Mouse (Mus musculus): ENCODE results near the gene Cradd. TPM values are rescaled to one million over a fixed set of nuclear protein-coding genes. Genes with fewer than 3 reads are reported as not detected.

The Cradd gene
- polyA plus RNA-seq, 1 experiment from 2014 or later, result 9.8 TPM

GRCm38 (mm10) chr10:95340676-95341075, 16.7 kb upstream of the Cradd start:
- no peaks in the 10 kb centered on the region for H3K9me3 ChIP-seq (ENCODE audit: control insufficient read depth, low read length)
- H3K4me1 ChIP-seq (replicated peaks; ENCODE audit: control insufficient read depth, insufficient read depth), result no peaks in the 10 kb centered on the region
- WGBS, result 83% methylated on average over 4 of the region's 4 CpGs
- no peak overlapping the region for H3K4me3 ChIP-seq (ENCODE audit: low read depth, low read length)
- no peak overlapping the region for H3K4me2 ChIP-seq (replicated peaks; ENCODE audit: low read depth)
- H3K9ac ChIP-seq (ENCODE audit: low read length), result no peak overlapping the region
- H3K36me3 ChIP-seq (ENCODE audit: control insufficient read depth, insufficient read depth, low read length), result no peaks in the 10 kb centered on the region
- no peak overlapping the region for H3K27ac ChIP-seq (replicated peaks)
- no peaks in the 10 kb centered on the region for H3K27me3 ChIP-seq (ENCODE audit: control insufficient read depth, insufficient read depth, low read length)
- DNase-seq (ENCODE audit: low spot score) (no peak), ATAC-seq (ENCODE audit: low FRiP score, low TSS enrichment) (no peak)
- no peak for TF ChIP-seq CTCF (IDR thresholded peaks at IDR 0.05; ENCODE audit: low read depth)
- no peak for TF ChIP-seq EP300 (optimal IDR thresholded peaks at IDR 0.05)

GRCm38 (mm10) chr10:95337589-95337988, 13.7 kb upstream of the Cradd start:
- TF ChIP-seq EP300 (optimal IDR thresholded peaks at IDR 0.05) (no peak), CTCF (IDR thresholded peaks at IDR 0.05; ENCODE audit: low read depth) (no peak)
- H3K4me3 ChIP-seq (ENCODE audit: low read depth, low read length), result no peak overlapping the region
- ATAC-seq (ENCODE audit: low FRiP score, low TSS enrichment), result no peak
- no peaks in the 10 kb centered on the region for H3K27me3 ChIP-seq (ENCODE audit: control insufficient read depth, insufficient read depth, low read length)
- no peak overlapping the region for H3K4me2 ChIP-seq (replicated peaks; ENCODE audit: low read depth)
- no peaks in the 10 kb centered on the region for H3K36me3 ChIP-seq (ENCODE audit: control insufficient read depth, insufficient read depth, low read length)
- H3K27ac ChIP-seq (replicated peaks), result no peak overlapping the region
- 69% methylated on average over 5 of the region's 5 CpGs for WGBS
- DNase-seq (ENCODE audit: low spot score), result no peak
- no peaks in the 10 kb centered on the region for H3K9me3 ChIP-seq (ENCODE audit: control insufficient read depth, low read length)
- no peak overlapping the region for H3K9ac ChIP-seq (ENCODE audit: low read length)
- no peaks in the 10 kb centered on the region for H3K4me1 ChIP-seq (replicated peaks; ENCODE audit: control insufficient read depth, insufficient read depth)

- peak; percentile 76 for ATAC-seq (ENCODE audit: low FRiP score, low TSS enrichment)
- H3K9ac ChIP-seq (ENCODE audit: low read length), result no peak overlapping the region
- peak; percentile 23 for DNase-seq (ENCODE audit: low spot score)
- TF ChIP-seq EP300 (optimal IDR thresholded peaks at IDR 0.05) (no peak), CTCF (IDR thresholded peaks at IDR 0.05; ENCODE audit: low read depth) (no peak)
- no peaks in the 10 kb centered on the region for H3K4me1 ChIP-seq (replicated peaks; ENCODE audit: control insufficient read depth, insufficient read depth)
- WGBS, result 20% methylated on average over 4 of the region's 4 CpGs
- H3K27me3 ChIP-seq (ENCODE audit: control insufficient read depth, insufficient read depth, low read length), result no peaks in the 10 kb centered on the region
- H3K4me3 ChIP-seq (ENCODE audit: low read depth, low read length), result no peak overlapping the region
- H3K9me3 ChIP-seq (ENCODE audit: control insufficient read depth, low read length), result no peaks in the 10 kb centered on the region
- H3K4me2 ChIP-seq (replicated peaks; ENCODE audit: low read depth), result peak overlapping the region; percentile 5; the same call in 1 of the 2 replicates
- H3K27ac ChIP-seq (replicated peaks), result 0 out of 2 replicates have a peak overlapping the region, but pooled peaks have one; percentile 14
- no peaks in the 10 kb centered on the region for H3K36me3 ChIP-seq (ENCODE audit: control insufficient read depth, insufficient read depth, low read length)
Observed at GRCm38 (mm10) chr10:95336781-95337544, 13.0 kb upstream of the Cradd start.

GRCm38 (mm10) chr10:95334826-95335225, 10.9 kb upstream of the Cradd start:
- no peaks in the 10 kb centered on the region for H3K9me3 ChIP-seq (ENCODE audit: control insufficient read depth, low read length)
- TF ChIP-seq CTCF (IDR thresholded peaks at IDR 0.05; ENCODE audit: low read depth) (no peak), EP300 (optimal IDR thresholded peaks at IDR 0.05) (no peak)
- H3K36me3 ChIP-seq (ENCODE audit: control insufficient read depth, insufficient read depth, low read length), result no peaks in the 10 kb centered on the region
- DNase-seq (ENCODE audit: low spot score), result no peak
- H3K4me2 ChIP-seq (replicated peaks; ENCODE audit: low read depth), result no peak overlapping the region
- no peaks in the 10 kb centered on the region for H3K27me3 ChIP-seq (ENCODE audit: control insufficient read depth, insufficient read depth, low read length)
- ATAC-seq (ENCODE audit: low FRiP score, low TSS enrichment), result no peak
- H3K4me1 ChIP-seq (replicated peaks; ENCODE audit: control insufficient read depth, insufficient read depth), result no peaks in the 10 kb centered on the region
- H3K9ac ChIP-seq (ENCODE audit: low read length), result no peak overlapping the region
- no peak overlapping the region for H3K4me3 ChIP-seq (ENCODE audit: low read depth, low read length)
- no peak overlapping the region for H3K27ac ChIP-seq (replicated peaks)
- 54% methylated on average over 1 of the region's 1 CpGs for WGBS

- Histone ChIP-seq H3K4me2 (replicated peaks; ENCODE audit: low read depth) (no peak overlapping the region), H3K27ac (replicated peaks) (no peak overlapping the region), H3K27me3 (ENCODE audit: control insufficient read depth, insufficient read depth, low read length) (no peaks in the 10 kb centered on the region), H3K4me1 (replicated peaks; ENCODE audit: control insufficient read depth, insufficient read depth) (no peaks in the 10 kb centered on the region), H3K9me3 (ENCODE audit: control insufficient read depth, low read length) (no peaks in the 10 kb centered on the region), H3K36me3 (ENCODE audit: control insufficient read depth, insufficient read depth, low read length) (no peaks in the 10 kb centered on the region), H3K9ac (ENCODE audit: low read length) (no peak overlapping the region), H3K4me3 (ENCODE audit: low read depth, low read length) (no peak overlapping the region)
- TF ChIP-seq EP300 (optimal IDR thresholded peaks at IDR 0.05) (no peak), CTCF (IDR thresholded peaks at IDR 0.05; ENCODE audit: low read depth) (no peak)
- ATAC-seq (ENCODE audit: low FRiP score, low TSS enrichment) (no peak), DNase-seq (ENCODE audit: low spot score) (no peak)
- WGBS, result 92% methylated on average over 3 of the region's 3 CpGs
Observed at GRCm38 (mm10) chr10:95332596-95332995, 8.7 kb upstream of the Cradd start.
